Mouse (Mus musculus): ENCODE measurements around the gene Baiap2l2. TPM values are rescaled to one million over a fixed set of nuclear protein-coding genes. Genes with fewer than 3 reads are reported as not detected.

The Baiap2l2 gene
- 2.6 and 3.1 TPM in 2 replicates for polyA plus RNA-seq (2015; fragmentation: Nextera tagmentation; extraction: Ambion mirVana)

DNA sequence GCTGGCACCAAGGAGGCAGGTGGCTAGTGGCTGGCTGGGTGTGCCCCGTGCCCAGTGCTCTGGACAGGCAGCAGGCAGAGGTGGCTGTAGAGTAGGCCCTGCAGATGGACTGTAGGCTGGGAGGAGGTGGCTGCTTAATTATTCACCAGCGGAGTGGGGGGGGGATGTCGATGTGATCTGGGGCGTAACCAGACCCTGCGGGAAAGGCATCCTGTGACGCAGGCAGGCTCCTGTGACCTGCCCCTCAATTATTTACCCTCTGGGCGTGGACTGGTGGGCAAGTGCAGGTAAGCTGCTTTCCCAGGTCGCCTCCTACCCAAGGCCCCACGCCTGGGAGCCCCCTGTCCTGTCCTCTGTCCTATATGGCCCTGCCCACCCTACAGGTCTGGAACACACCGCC lies at the start of gene Baiap2l2:
Gene Baiap2l2 (minus strand): TSS at position 139 of the 400 bp plus-strand sequence.
- Histone ChIP-seq H3K36me3 (replicated peaks) (no peaks in the 10 kb centered on the region), H3K27me3 (replicated peaks) (no peaks in the 10 kb centered on the region), H3K4me2 (no peak within 1 kb of the TSS), H3K9ac (no peak within 1 kb of the TSS), H3K4me1 (no peaks in the 10 kb centered on the region), H3K4me3 (no peak within 1 kb of the TSS), H3K27ac (no peak within 1 kb of the TSS), H3K9me3 (no peaks in the 10 kb centered on the region)
- WGBS: 60% methylated on average over 9 of the region's 10 CpGs
- no peak for ATAC-seq (replicated peaks)

DNA sequence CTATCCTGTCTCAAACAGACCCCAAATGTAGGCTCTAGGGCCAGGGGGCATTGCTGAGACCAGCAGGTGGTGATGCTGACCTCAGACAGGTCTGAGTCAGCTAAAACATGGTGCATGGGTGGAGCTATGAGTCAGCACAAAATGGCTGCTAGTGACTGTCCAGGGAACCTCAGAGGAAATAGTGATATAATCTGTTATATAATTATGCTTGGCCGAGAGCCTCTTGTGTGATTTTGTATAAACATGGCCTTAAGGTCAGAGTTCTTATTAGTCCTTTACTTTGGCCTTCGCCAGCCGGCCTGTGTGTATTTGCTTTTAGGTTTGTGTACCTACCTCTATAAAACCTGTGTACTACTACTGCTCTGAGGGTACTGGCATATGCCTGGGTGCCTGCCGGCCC lies 48.1 kb upstream of the Baiap2l2 start:
- H3K4me3 ChIP-seq: no peak overlapping the region
- no peaks in the 10 kb centered on the region for H3K9me3 ChIP-seq
- H3K4me1 ChIP-seq: no peaks in the 10 kb centered on the region; the same call in 1 of the 2 replicates
- no peaks in the 10 kb centered on the region for H3K36me3 ChIP-seq (replicated peaks)
- H3K27me3 ChIP-seq (replicated peaks): no peaks in the 10 kb centered on the region
- no peak overlapping the region for H3K9ac ChIP-seq
- no peak overlapping the region for H3K4me2 ChIP-seq
- ATAC-seq (replicated peaks): no peak
- 71% methylated on average over 4 of the region's 4 CpGs for WGBS
- no peak overlapping the region for H3K27ac ChIP-seq

DNA sequence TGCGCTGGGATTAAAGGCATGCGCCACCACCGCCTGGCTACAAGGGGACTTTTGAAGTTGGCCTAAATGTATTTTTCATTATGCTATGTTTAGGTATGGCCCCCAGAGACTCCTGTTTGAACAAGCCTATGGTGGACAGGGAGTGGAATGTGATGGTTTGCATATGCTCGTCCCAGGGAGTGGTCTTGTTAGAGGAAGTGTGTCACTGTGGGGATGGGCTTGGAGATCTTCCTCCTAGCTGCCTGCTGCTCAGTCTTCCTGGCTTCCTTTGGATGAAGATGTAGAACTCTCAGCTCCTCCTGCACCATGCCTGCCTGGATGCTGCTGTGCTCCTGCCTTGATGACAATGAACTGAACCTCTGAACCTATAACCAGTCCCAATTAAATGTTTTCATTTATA lies 45.2 kb upstream of the Baiap2l2 start:
- H3K9ac ChIP-seq: no peak overlapping the region
- peaks cover 20% of the 10 kb centered on the region for H3K4me1 ChIP-seq
- H3K4me2 ChIP-seq: no peak overlapping the region
- H3K27me3 ChIP-seq (replicated peaks): no peaks in the 10 kb centered on the region
- 60% methylated on average over 4 of the region's 4 CpGs for WGBS
- H3K9me3 ChIP-seq: no peaks in the 10 kb centered on the region
- no peak overlapping the region for H3K27ac ChIP-seq
- no peak overlapping the region for H3K4me3 ChIP-seq
- no peak for ATAC-seq (replicated peaks)
- H3K36me3 ChIP-seq (replicated peaks): no peaks in the 10 kb centered on the region

GRCm38 (mm10) chr15:79329979-79330363 lies 44.6 kb upstream of the Baiap2l2 start:
- no peaks in the 10 kb centered on the region for H3K36me3 ChIP-seq (replicated peaks)
- H3K4me1 ChIP-seq: peaks cover 25% of the 10 kb centered on the region
- H3K9ac ChIP-seq: no peak overlapping the region
- H3K27ac ChIP-seq: no peak overlapping the region
- ATAC-seq (replicated peaks): no peak
- H3K27me3 ChIP-seq (replicated peaks): no peaks in the 10 kb centered on the region
- WGBS: 83% methylated on average over 6 of the region's 6 CpGs
- no peak overlapping the region for H3K4me2 ChIP-seq
- H3K9me3 ChIP-seq: no peaks in the 10 kb centered on the region
- H3K4me3 ChIP-seq: no peak overlapping the region

- H3K4me1 ChIP-seq: peaks cover 25% of the 10 kb centered on the region
- H3K36me3 ChIP-seq (replicated peaks): no peaks in the 10 kb centered on the region
- H3K4me3 ChIP-seq: no peak overlapping the region
- 95% methylated on average over 6 of the region's 6 CpGs for WGBS
- no peak overlapping the region for H3K4me2 ChIP-seq
- no peaks in the 10 kb centered on the region for H3K9me3 ChIP-seq
- no peak overlapping the region for H3K9ac ChIP-seq
- no peak overlapping the region for H3K27ac ChIP-seq
- ATAC-seq (replicated peaks): no peak
- H3K27me3 ChIP-seq (replicated peaks): no peaks in the 10 kb centered on the region
Observed at GRCm38 (mm10) chr15:79329346-79329978, 44.1 kb upstream of the Baiap2l2 start.

- H3K36me3 ChIP-seq (replicated peaks): no peaks in the 10 kb centered on the region
- H3K27me3 ChIP-seq (replicated peaks): no peaks in the 10 kb centered on the region
- WGBS: 92% methylated on average over 4 of the region's 4 CpGs
- no peak overlapping the region for H3K9ac ChIP-seq
- H3K27ac ChIP-seq: peak overlapping the region; percentile 88; the same call in 1 of the 2 replicates
- no peak overlapping the region for H3K4me3 ChIP-seq
- no peak for ATAC-seq (replicated peaks)
- no peaks in the 10 kb centered on the region for H3K9me3 ChIP-seq
- peak overlapping the region; percentile 86; the same call in 1 of the 2 replicates for H3K4me2 ChIP-seq
- peaks cover 25% of the 10 kb centered on the region for H3K4me1 ChIP-seq
Observed at GRCm38 (mm10) chr15:79328939-79329275, 43.6 kb upstream of the Baiap2l2 start.

DNA sequence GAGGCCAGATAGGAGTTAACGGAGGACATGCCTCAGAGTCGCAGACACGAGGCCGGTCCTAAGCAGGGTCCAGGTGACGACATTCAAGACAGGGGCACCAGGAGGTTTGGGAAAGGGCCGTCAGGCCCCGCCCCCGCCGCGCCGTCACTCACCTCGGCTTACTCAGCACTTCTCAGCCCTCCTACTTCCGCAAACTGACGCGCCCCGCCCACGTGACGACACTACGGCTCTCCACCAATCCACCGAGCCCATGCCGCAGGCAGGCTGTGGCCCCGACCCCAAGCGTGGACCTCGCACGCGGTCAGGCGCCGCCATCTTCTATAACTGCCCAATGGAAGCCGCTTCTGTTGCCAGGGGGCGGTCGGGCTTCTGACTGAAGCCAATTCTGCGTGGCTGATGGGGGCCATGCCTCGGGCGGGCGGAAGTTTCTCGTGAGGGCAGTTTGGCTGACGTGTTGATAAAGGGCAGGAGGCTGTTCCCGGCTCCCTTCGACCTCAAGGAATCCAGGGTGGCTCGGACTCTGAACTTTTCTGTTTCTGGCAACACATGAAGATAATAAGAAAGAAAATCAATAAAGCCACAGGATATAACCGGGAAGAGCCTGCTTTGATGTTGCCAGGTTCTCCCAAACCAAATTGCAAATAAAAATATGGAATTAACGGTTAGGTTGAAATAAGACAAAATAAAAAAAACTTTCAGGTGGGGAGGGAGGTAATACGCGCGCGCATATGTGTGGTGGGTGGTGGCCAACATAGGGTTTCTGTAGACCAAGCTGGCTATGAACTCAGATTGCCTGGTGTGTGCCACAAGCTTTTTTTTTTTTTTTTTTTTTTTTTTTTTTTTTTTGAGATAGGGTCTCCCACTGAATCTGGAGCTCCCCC lies 43.0 kb upstream of the Baiap2l2 start, which contains the start of gene Pla2g6:
Gene Pla2g6 (minus strand): TSS at position 333 of the 881 bp plus-strand sequence.
- Histone ChIP-seq H3K9ac (peak within 1 kb of the TSS; percentile 61), H3K9me3 (no peaks in the 10 kb centered on the region), H3K4me2 (peak within 1 kb of the TSS; percentile 86), H3K4me1 (peaks cover 25% of the 10 kb centered on the region), H3K27me3 (replicated peaks) (no peaks in the 10 kb centered on the region), H3K36me3 (replicated peaks) (no peaks in the 10 kb centered on the region), H3K4me3 (peak within 1 kb of the TSS; percentile 55), H3K27ac (peak within 1 kb of the TSS; percentile 88)
- WGBS: 5% methylated on average over 46 of the region's 46 CpGs
- peak; percentile 96 for ATAC-seq (replicated peaks)

GRCm38 (mm10) chr15:79326971-79327961 lies 41.9 kb upstream of the Baiap2l2 start:
- peak; percentile 46 for ATAC-seq (replicated peaks)
- H3K27me3 ChIP-seq (replicated peaks): no peaks in the 10 kb centered on the region
- H3K4me2 ChIP-seq: peak overlapping the region; percentile 86
- H3K27ac ChIP-seq: peak overlapping the region; percentile 88
- H3K4me1 ChIP-seq: peaks cover 25% of the 10 kb centered on the region
- H3K36me3 ChIP-seq (replicated peaks): no peaks in the 10 kb centered on the region
- no peaks in the 10 kb centered on the region for H3K9me3 ChIP-seq
- 4% methylated on average over 20 of the region's 20 CpGs for WGBS
- peak overlapping the region; percentile 55 for H3K4me3 ChIP-seq
- H3K9ac ChIP-seq: peak overlapping the region; percentile 61

GRCm38 (mm10) chr15:79326264-79326663 lies 40.9 kb upstream of the Baiap2l2 start:
- H3K36me3 ChIP-seq (replicated peaks): no peaks in the 10 kb centered on the region
- ATAC-seq (replicated peaks): no peak
- H3K27me3 ChIP-seq (replicated peaks): no peaks in the 10 kb centered on the region
- H3K4me3 ChIP-seq: no peak overlapping the region
- 0 out of 2 replicates have a peak overlapping the region, but pooled peaks have one; percentile 86 for H3K4me2 ChIP-seq
- H3K9me3 ChIP-seq: no peaks in the 10 kb centered on the region
- no peak overlapping the region for H3K9ac ChIP-seq
- H3K27ac ChIP-seq: peak overlapping the region; percentile 88
- peaks cover 25% of the 10 kb centered on the region for H3K4me1 ChIP-seq
- 69% methylated on average over 4 of the region's 4 CpGs for WGBS

DNA sequence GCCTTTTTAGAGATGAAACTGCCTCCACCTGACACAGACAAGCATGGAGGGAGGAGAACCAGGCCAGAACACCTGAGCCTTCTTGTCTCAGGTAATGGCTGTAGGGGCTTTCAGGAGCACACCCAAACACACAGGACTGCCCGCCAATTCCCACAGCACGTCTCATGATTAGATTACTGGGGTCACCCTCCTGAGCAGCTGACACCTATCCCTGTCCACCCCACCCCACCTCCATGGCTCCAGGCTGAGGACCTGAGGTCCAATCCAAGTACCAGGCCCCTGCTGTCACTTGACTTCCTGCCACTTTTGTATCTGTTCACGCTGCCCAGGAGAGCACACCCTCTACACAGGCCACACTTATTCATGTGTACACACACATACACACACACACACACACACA lies 40.4 kb upstream of the Baiap2l2 start:
- Histone ChIP-seq H3K27me3 (replicated peaks) (no peaks in the 10 kb centered on the region), H3K36me3 (replicated peaks) (no peaks in the 10 kb centered on the region), H3K4me3 (no peak overlapping the region), H3K4me2 (no peak overlapping the region), H3K4me1 (peaks cover 25% of the 10 kb centered on the region), H3K9me3 (no peaks in the 10 kb centered on the region), H3K9ac (no peak overlapping the region), H3K27ac (no peak overlapping the region)
- 66% methylated on average over 3 of the region's 3 CpGs for WGBS
- no peak for ATAC-seq (replicated peaks)

DNA sequence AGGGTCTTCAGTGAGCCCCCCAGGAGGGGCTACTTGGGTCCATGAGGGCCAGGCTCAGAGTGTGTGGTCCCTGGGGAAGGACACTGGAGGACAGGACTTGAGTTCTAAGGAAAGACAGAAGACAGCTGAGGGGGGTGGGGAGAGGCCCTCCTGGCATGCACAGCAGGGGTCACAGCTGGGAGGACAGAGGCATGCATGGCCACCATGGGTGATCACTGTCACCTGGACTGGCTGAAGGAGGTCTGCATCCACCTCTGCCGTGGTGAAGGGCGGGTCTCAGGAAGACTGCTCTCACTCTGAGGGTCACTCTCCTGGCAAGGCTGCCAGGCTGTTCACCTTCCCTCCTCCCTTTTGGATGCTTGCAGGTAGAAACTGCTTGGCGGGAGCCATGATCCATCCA lies 39.0 kb upstream of the Baiap2l2 start:
- WGBS: 95% methylated on average over 3 of the region's 3 CpGs
- H3K9me3 ChIP-seq: no peaks in the 10 kb centered on the region
- peaks cover 25% of the 10 kb centered on the region for H3K4me1 ChIP-seq
- no peak overlapping the region for H3K4me3 ChIP-seq
- H3K27me3 ChIP-seq (replicated peaks): no peaks in the 10 kb centered on the region
- no peak for ATAC-seq (replicated peaks)
- H3K9ac ChIP-seq: no peak overlapping the region
- H3K36me3 ChIP-seq (replicated peaks): no peaks in the 10 kb centered on the region
- no peak overlapping the region for H3K4me2 ChIP-seq
- no peak overlapping the region for H3K27ac ChIP-seq

GRCm38 (mm10) chr15:79323791-79324155 lies 38.4 kb upstream of the Baiap2l2 start:
- 86% methylated on average over 4 of the region's 4 CpGs for WGBS
- Histone ChIP-seq H3K4me2 (no peak overlapping the region), H3K36me3 (replicated peaks) (no peaks in the 10 kb centered on the region), H3K27me3 (replicated peaks) (no peaks in the 10 kb centered on the region), H3K4me3 (no peak overlapping the region), H3K27ac (0 out of 2 replicates have a peak overlapping the region, but pooled peaks have one; percentile 17), H3K4me1 (peaks cover 25% of the 10 kb centered on the region), H3K9ac (no peak overlapping the region), H3K9me3 (no peaks in the 10 kb centered on the region)
- no peak for ATAC-seq (replicated peaks)

Measured in midbrain, embryonic 15.5 days (tissue).